Mouse (Mus musculus): ENCODE data around the gene Amd1. TPM values are rescaled to one million over a fixed set of nuclear protein-coding genes. Genes with fewer than 3 reads are reported as not detected.

Gene Amd1
- polyA plus RNA-seq, 1 experiment: 18.8 TPM

- H3K4me3 ChIP-seq (ENCODE audit: control insufficient read depth, low read depth, low read length): no peak overlapping the region
- no peak for TF ChIP-seq CTCF (IDR thresholded peaks at IDR 0.05; ENCODE audit: control insufficient read depth, insufficient read depth, insufficient replicate concordance, low read depth, low read length)
- TF ChIP-seq POLR2A (IDR thresholded peaks at IDR 0.05; ENCODE audit: control insufficient read depth, low read depth, low read length): no peak
- H3K27ac ChIP-seq (ENCODE audit: control insufficient read depth, insufficient read depth, low read depth, low read length): no peak overlapping the region
- peaks cover 9% of the 10 kb centered on the region for H3K4me1 ChIP-seq (ENCODE audit: control insufficient read depth, insufficient read depth, low read length)
- no peaks in the 10 kb centered on the region for H3K27me3 ChIP-seq (ENCODE audit: control insufficient read depth, insufficient read depth, low read length)
- no peaks in the 10 kb centered on the region for H3K36me3 ChIP-seq (ENCODE audit: control insufficient read depth, insufficient read depth, low read length)
These were observed 20.4 kb downstream of the Amd1 start for GRCm38 (mm10) chr10:40281565-40281964.

GRCm38 (mm10) chr10:40278317-40278716 lies 23.7 kb downstream of the Amd1 start:
- Histone ChIP-seq H3K4me1 (ENCODE audit: control insufficient read depth, insufficient read depth, low read length) (no peaks in the 10 kb centered on the region), H3K27me3 (ENCODE audit: control insufficient read depth, insufficient read depth, low read length) (no peaks in the 10 kb centered on the region), H3K4me3 (ENCODE audit: control insufficient read depth, low read depth, low read length) (no peak overlapping the region), H3K27ac (ENCODE audit: control insufficient read depth, insufficient read depth, low read depth, low read length) (no peak overlapping the region), H3K36me3 (ENCODE audit: control insufficient read depth, insufficient read depth, low read length) (no peaks in the 10 kb centered on the region)
- TF ChIP-seq CTCF (IDR thresholded peaks at IDR 0.05; ENCODE audit: control insufficient read depth, insufficient read depth, insufficient replicate concordance, low read depth, low read length) (no peak), POLR2A (IDR thresholded peaks at IDR 0.05; ENCODE audit: control insufficient read depth, low read depth, low read length) (no peak)

GRCm38 (mm10) chr10:40275991-40276390 lies 26.0 kb downstream of the Amd1 start:
- Histone ChIP-seq H3K36me3 (ENCODE audit: control insufficient read depth, insufficient read depth, low read length) (no peaks in the 10 kb centered on the region), H3K4me3 (ENCODE audit: control insufficient read depth, low read depth, low read length) (no peak overlapping the region), H3K27ac (ENCODE audit: control insufficient read depth, insufficient read depth, low read depth, low read length) (peak overlapping the region; percentile 15; the same call in 1 of the 2 replicates), H3K27me3 (ENCODE audit: control insufficient read depth, insufficient read depth, low read length) (no peaks in the 10 kb centered on the region), H3K4me1 (ENCODE audit: control insufficient read depth, insufficient read depth, low read length) (no peaks in the 10 kb centered on the region)
- no peak for TF ChIP-seq POLR2A (IDR thresholded peaks at IDR 0.05; ENCODE audit: control insufficient read depth, low read depth, low read length)
- TF ChIP-seq CTCF (IDR thresholded peaks at IDR 0.05; ENCODE audit: control insufficient read depth, insufficient read depth, insufficient replicate concordance, low read depth, low read length): no peak

GRCm38 (mm10) chr10:40273938-40274337 lies 28.0 kb downstream of the Amd1 start:
- no peak overlapping the region for H3K4me3 ChIP-seq (ENCODE audit: control insufficient read depth, low read depth, low read length)
- H3K36me3 ChIP-seq (ENCODE audit: control insufficient read depth, insufficient read depth, low read length): no peaks in the 10 kb centered on the region
- H3K4me1 ChIP-seq (ENCODE audit: control insufficient read depth, insufficient read depth, low read length): no peaks in the 10 kb centered on the region
- no peak for TF ChIP-seq POLR2A (IDR thresholded peaks at IDR 0.05; ENCODE audit: control insufficient read depth, low read depth, low read length)
- TF ChIP-seq CTCF (IDR thresholded peaks at IDR 0.05; ENCODE audit: control insufficient read depth, insufficient read depth, insufficient replicate concordance, low read depth, low read length): no peak
- no peaks in the 10 kb centered on the region for H3K27me3 ChIP-seq (ENCODE audit: control insufficient read depth, insufficient read depth, low read length)
- H3K27ac ChIP-seq (ENCODE audit: control insufficient read depth, insufficient read depth, low read depth, low read length): no peak overlapping the region

GRCm38 (mm10) chr10:40271216-40271615 lies 30.8 kb downstream of the Amd1 start:
- no peaks in the 10 kb centered on the region for H3K4me1 ChIP-seq (ENCODE audit: control insufficient read depth, insufficient read depth, low read length)
- H3K4me3 ChIP-seq (ENCODE audit: control insufficient read depth, low read depth, low read length): no peak overlapping the region
- no peaks in the 10 kb centered on the region for H3K36me3 ChIP-seq (ENCODE audit: control insufficient read depth, insufficient read depth, low read length)
- TF ChIP-seq CTCF (IDR thresholded peaks at IDR 0.05; ENCODE audit: control insufficient read depth, insufficient read depth, insufficient replicate concordance, low read depth, low read length) (no peak), POLR2A (IDR thresholded peaks at IDR 0.05; ENCODE audit: control insufficient read depth, low read depth, low read length) (no peak)
- no peak overlapping the region for H3K27ac ChIP-seq (ENCODE audit: control insufficient read depth, insufficient read depth, low read depth, low read length)
- no peaks in the 10 kb centered on the region for H3K27me3 ChIP-seq (ENCODE audit: control insufficient read depth, insufficient read depth, low read length)

GRCm38 (mm10) chr10:40264920-40265319 lies 37.1 kb downstream of the Amd1 start:
- TF ChIP-seq CTCF (IDR thresholded peaks at IDR 0.05; ENCODE audit: control insufficient read depth, insufficient read depth, insufficient replicate concordance, low read depth, low read length): no peak
- no peak for TF ChIP-seq POLR2A (IDR thresholded peaks at IDR 0.05; ENCODE audit: control insufficient read depth, low read depth, low read length)
- H3K4me3 ChIP-seq (ENCODE audit: control insufficient read depth, low read depth, low read length): no peak overlapping the region
- no peaks in the 10 kb centered on the region for H3K4me1 ChIP-seq (ENCODE audit: control insufficient read depth, insufficient read depth, low read length)
- no peaks in the 10 kb centered on the region for H3K36me3 ChIP-seq (ENCODE audit: control insufficient read depth, insufficient read depth, low read length)
- no peak overlapping the region for H3K27ac ChIP-seq (ENCODE audit: control insufficient read depth, insufficient read depth, low read depth, low read length)
- no peaks in the 10 kb centered on the region for H3K27me3 ChIP-seq (ENCODE audit: control insufficient read depth, insufficient read depth, low read length)

GRCm38 (mm10) chr10:40263691-40264090 lies 38.3 kb downstream of the Amd1 start:
- TF ChIP-seq CTCF (IDR thresholded peaks at IDR 0.05; ENCODE audit: control insufficient read depth, insufficient read depth, insufficient replicate concordance, low read depth, low read length) (no peak), POLR2A (IDR thresholded peaks at IDR 0.05; ENCODE audit: control insufficient read depth, low read depth, low read length) (no peak)
- no peaks in the 10 kb centered on the region for H3K4me1 ChIP-seq (ENCODE audit: control insufficient read depth, insufficient read depth, low read length)
- H3K36me3 ChIP-seq (ENCODE audit: control insufficient read depth, insufficient read depth, low read length): no peaks in the 10 kb centered on the region
- no peak overlapping the region for H3K4me3 ChIP-seq (ENCODE audit: control insufficient read depth, low read depth, low read length)
- no peaks in the 10 kb centered on the region for H3K27me3 ChIP-seq (ENCODE audit: control insufficient read depth, insufficient read depth, low read length)
- no peak overlapping the region for H3K27ac ChIP-seq (ENCODE audit: control insufficient read depth, insufficient read depth, low read depth, low read length)

- H3K27ac ChIP-seq (ENCODE audit: control insufficient read depth, insufficient read depth, low read depth, low read length): no peak overlapping the region
- TF ChIP-seq POLR2A (IDR thresholded peaks at IDR 0.05; ENCODE audit: control insufficient read depth, low read depth, low read length) (no peak), CTCF (IDR thresholded peaks at IDR 0.05; ENCODE audit: control insufficient read depth, insufficient read depth, insufficient replicate concordance, low read depth, low read length) (no peak)
- no peaks in the 10 kb centered on the region for H3K4me1 ChIP-seq (ENCODE audit: control insufficient read depth, insufficient read depth, low read length)
- H3K27me3 ChIP-seq (ENCODE audit: control insufficient read depth, insufficient read depth, low read length): no peaks in the 10 kb centered on the region
- H3K4me3 ChIP-seq (ENCODE audit: control insufficient read depth, low read depth, low read length): no peak overlapping the region
- H3K36me3 ChIP-seq (ENCODE audit: control insufficient read depth, insufficient read depth, low read length): no peaks in the 10 kb centered on the region
These were observed 39.8 kb downstream of the Amd1 start for GRCm38 (mm10) chr10:40262200-40262599.
